In genomic region chr11:112519076-112519475, GRCm38 (mm10) we compare ENCODE assay signal across 25 mouse cellular contexts.
DNase-seq lines count a peak whose midpoint lies in the region; ATAC-seq and TF ChIP-seq lines count a peak whose summit lies in the region.
"Had no signal": no experiment of that assay in that cellular context is flagged by ENCODE, and none has a peak within 500 bp of the region (broad histone marks: within the 10 kb centered on the region; RNA-seq: fewer than 3 reads in every experiment).

No protein-coding gene starts in this region.

- no peak for ATAC-seq in forebrain, embryonic 14.5 days
- no peak for ATAC-seq in forebrain, embryonic 11.5 days (replicated peaks; ENCODE audit: low FRiP score)
- ATAC-seq in embryonic facial prominence, embryonic 11.5 days (replicated peaks; ENCODE audit: insufficient number of reproducible peaks, low FRiP score, low TSS enrichment, low read depth): no peak
- ATAC-seq: CD4-positive, CD25-positive, alpha-beta regulatory T cell, adult 4 months; forebrain, embryonic 13.5 days; forebrain, embryonic 16.5 days had no signal

- H3K27me3 ChIP-seq in forebrain, embryonic 14.5 days (replicated peaks; ENCODE audit: control insufficient read depth, insufficient read depth, low read length): no peaks in the 10 kb centered on the region
- no peaks in the 10 kb centered on the region for H3K27me3 ChIP-seq in forebrain, embryonic 11.5 days (ENCODE audit: control insufficient read depth, insufficient read depth, low read length)
- H3K27me3 ChIP-seq in embryonic facial prominence, embryonic 11.5 days (ENCODE audit: control insufficient read depth, insufficient read depth, low read length): no peaks in the 10 kb centered on the region
- no peaks in the 10 kb centered on the region for H3K27me3 ChIP-seq in limb, embryonic 10.5 days (ENCODE audit: low read depth, poor library complexity, severe bottlenecking)
- H3K27me3 ChIP-seq: CH12.LX; embryonic facial prominence, embryonic 12.5 days; embryonic facial prominence, embryonic 15.5 days; forebrain, embryonic 13.5 days had no signal

- 47% methylated on average over 8 of the region's 8 CpGs for WGBS in forebrain, embryonic 14.5 days
- WGBS in forebrain, embryonic 11.5 days: 66% methylated on average over 8 of the region's 8 CpGs
- WGBS in embryonic facial prominence, embryonic 11.5 days: 38% methylated on average over 8 of the region's 8 CpGs
- 39% methylated on average over 8 of the region's 8 CpGs for WGBS in limb, embryonic 10.5 days

- no peak overlapping the region for H3K4me2 ChIP-seq in forebrain, embryonic 14.5 days (ENCODE audit: low read length)
- H3K4me2 ChIP-seq in forebrain, embryonic 11.5 days (ENCODE audit: low read depth, low read length, severe bottlenecking): no peak overlapping the region
- H3K4me2 ChIP-seq in embryonic facial prominence, embryonic 11.5 days (ENCODE audit: low read depth, low read length): no peak overlapping the region
- H3K4me2 ChIP-seq: embryonic facial prominence, embryonic 12.5 days; embryonic facial prominence, embryonic 15.5 days; forebrain, embryonic 13.5 days had no signal

- H3K4me1 ChIP-seq in forebrain, embryonic 14.5 days (ENCODE audit: control insufficient read depth, insufficient read depth, low read length): peaks cover 2% of the 10 kb centered on the region; the same call in 1 of the 2 replicates
- H3K4me1 ChIP-seq in forebrain, embryonic 11.5 days (replicated peaks; ENCODE audit: control insufficient read depth, insufficient read depth, low read length): no peaks in the 10 kb centered on the region
- H3K4me1 ChIP-seq in embryonic facial prominence, embryonic 11.5 days (ENCODE audit: control insufficient read depth, insufficient read depth, low read length): no peaks in the 10 kb centered on the region
- peaks cover 16% of the 10 kb centered on the region for H3K4me1 ChIP-seq in limb, embryonic 10.5 days
- H3K4me1 ChIP-seq: embryonic facial prominence, embryonic 15.5 days had no signal

- no peaks in the 10 kb centered on the region for H3K9me3 ChIP-seq in forebrain, embryonic 14.5 days (replicated peaks; ENCODE audit: control insufficient read depth, low read length)
- H3K9me3 ChIP-seq in forebrain, embryonic 11.5 days (ENCODE audit: control insufficient read depth, low read length): no peaks in the 10 kb centered on the region
- H3K9me3 ChIP-seq in embryonic facial prominence, embryonic 11.5 days (replicated peaks; ENCODE audit: control insufficient read depth, low read length): no peaks in the 10 kb centered on the region
- no peaks in the 10 kb centered on the region for H3K9me3 ChIP-seq in limb, embryonic 10.5 days (replicated peaks)
- H3K9me3 ChIP-seq: embryonic facial prominence, embryonic 12.5 days; embryonic facial prominence, embryonic 15.5 days; forebrain, embryonic 10.5 days; forebrain, embryonic 13.5 days had no signal

- H3K9ac ChIP-seq in forebrain, embryonic 14.5 days (ENCODE audit: low read length): no peak overlapping the region
- no peak overlapping the region for H3K9ac ChIP-seq in forebrain, embryonic 11.5 days (ENCODE audit: low read length)
- no peak overlapping the region for H3K9ac ChIP-seq in embryonic facial prominence, embryonic 11.5 days (replicated peaks; ENCODE audit: low read length)
- H3K9ac ChIP-seq: embryonic facial prominence, embryonic 12.5 days; embryonic facial prominence, embryonic 15.5 days; forebrain, embryonic 13.5 days had no signal

- no peak overlapping the region for H3K4me3 ChIP-seq in forebrain, embryonic 14.5 days (ENCODE audit: low read depth, low read length)
- no peak overlapping the region for H3K4me3 ChIP-seq in forebrain, embryonic 11.5 days (ENCODE audit: low read depth, low read length)
- H3K4me3 ChIP-seq in embryonic facial prominence, embryonic 11.5 days (ENCODE audit: low read depth, low read length): no peak overlapping the region
- H3K4me3 ChIP-seq in limb, embryonic 10.5 days: no peak overlapping the region
- H3K4me3 ChIP-seq: embryonic facial prominence, embryonic 12.5 days; embryonic facial prominence, embryonic 15.5 days; erythroblast, embryonic 14.5 days; forebrain, embryonic 10.5 days; forebrain, embryonic 13.5 days had no signal

- no peak overlapping the region for H3K27ac ChIP-seq in forebrain, embryonic 14.5 days (ENCODE audit: low read depth, low read length)
- no peak overlapping the region for H3K27ac ChIP-seq in forebrain, embryonic 11.5 days (ENCODE audit: low read depth, low read length)
- no peak overlapping the region for H3K27ac ChIP-seq in embryonic facial prominence, embryonic 11.5 days (replicated peaks; ENCODE audit: low read depth, low read length)
- H3K27ac ChIP-seq in limb, embryonic 10.5 days: peak overlapping the region; percentile 53
- H3K27ac ChIP-seq: embryonic facial prominence, embryonic 12.5 days; embryonic facial prominence, embryonic 15.5 days; forebrain, embryonic 13.5 days had no signal

- no peak for TF ChIP-seq POLR2A in brain, embryonic 14.5 days (IDR thresholded peaks at IDR 0.05; ENCODE audit: borderline replicate concordance, extremely low read depth, insufficient read depth, insufficient read length, poor library complexity, severe bottlenecking)

- no peaks in the 10 kb centered on the region for H3K36me3 ChIP-seq in forebrain, embryonic 14.5 days (ENCODE audit: control insufficient read depth, insufficient read depth, low read length)
- no peaks in the 10 kb centered on the region for H3K36me3 ChIP-seq in forebrain, embryonic 11.5 days (ENCODE audit: control insufficient read depth, insufficient read depth, low read length)
- H3K36me3 ChIP-seq in embryonic facial prominence, embryonic 11.5 days (replicated peaks; ENCODE audit: control insufficient read depth, insufficient read depth, low read depth, low read length): no peaks in the 10 kb centered on the region
- H3K36me3 ChIP-seq in limb, embryonic 10.5 days: no peaks in the 10 kb centered on the region
- H3K36me3 ChIP-seq: embryonic facial prominence, embryonic 12.5 days; embryonic facial prominence, embryonic 15.5 days; forebrain, embryonic 10.5 days; G1E had no signal

- peak; percentile 28 for DNase-seq in forebrain, embryonic 14.5 days (ENCODE audit: low spot score)
- no peak for DNase-seq in forebrain, embryonic 11.5 days (ENCODE audit: low spot score)
- peak; percentile 47 for DNase-seq in brain, embryonic 14.5 days (ENCODE audit: low read depth)
- DNase-seq in embryonic facial prominence, embryonic 11.5 days (ENCODE audit: low spot score): peak; percentile 60
- DNase-seq in limb, embryonic 10.5 days (ENCODE audit: low spot score): no peak
- DNase-seq in kidney, postnatal 10 days: no peak
- DNase-seq in right cerebral cortex, adult 18-20 months: no peak
- DNase-seq: adrenal gland, adult 2 months; adrenal gland, postnatal 10 days; adrenal gland, postnatal 25 days; B cell, adult 2 months; cerebellum, adult 11-12 months; cerebellum, adult 2 months; cerebellum, adult 9-10 months; cerebellum, postnatal 10 days; cerebellum, postnatal 25 days had no signal

- TF ChIP-seq CTCF in brain, embryonic 14.5 days (IDR thresholded peaks at IDR 0.05; ENCODE audit: borderline replicate concordance, extremely low read depth, insufficient read depth, insufficient read length): no peak

Comparison
In these comparisons a context has a peak if more than half of its experiments do, and no peak if none do; other contexts are left out.
1. DNase-seq: peak in forebrain, embryonic 14.5 days (single experiment), brain, embryonic 14.5 days (single experiment) and embryonic facial prominence, embryonic 11.5 days (single experiment); none in forebrain, embryonic 11.5 days (single experiment), limb, embryonic 10.5 days (single experiment), kidney, postnatal 10 days (single experiment) and right cerebral cortex, adult 18-20 months (single experiment).